Mouse (Mus musculus): ENCODE data around the gene Adamts14. TPM values are rescaled to one million over a fixed set of nuclear protein-coding genes. Genes with fewer than 3 reads are reported as not detected.

The Adamts14 gene
- polyA plus RNA-seq, 1 experiment from 2014 or later, result 1.8 TPM

GRCm38 (mm10) chr10:61305928-61306590 is 32.8 kb upstream of the Adamts14 start:
- H3K4me3 ChIP-seq (ENCODE audit: low read depth, low read length), result no peak overlapping the region
- TF ChIP-seq CTCF (IDR thresholded peaks at IDR 0.05; ENCODE audit: low read depth), result no peak
- H3K4me1 ChIP-seq (ENCODE audit: insufficient read depth), result no peaks in the 10 kb centered on the region
- no peak for ATAC-seq (ENCODE audit: insufficient read depth)
- no peaks in the 10 kb centered on the region for H3K27me3 ChIP-seq (ENCODE audit: insufficient read depth, low read length)
- H3K9ac ChIP-seq, result no peak overlapping the region
- H3K27ac ChIP-seq (ENCODE audit: low read depth), result no peak overlapping the region
- 76% methylated on average over 13 of the region's 13 CpGs for WGBS
- no peaks in the 10 kb centered on the region for H3K9me3 ChIP-seq (ENCODE audit: low read depth, low read length)
- no peak for DNase-seq
- no peak overlapping the region for H3K4me2 ChIP-seq
- no peaks in the 10 kb centered on the region for H3K36me3 ChIP-seq (ENCODE audit: insufficient read depth)

DNA sequence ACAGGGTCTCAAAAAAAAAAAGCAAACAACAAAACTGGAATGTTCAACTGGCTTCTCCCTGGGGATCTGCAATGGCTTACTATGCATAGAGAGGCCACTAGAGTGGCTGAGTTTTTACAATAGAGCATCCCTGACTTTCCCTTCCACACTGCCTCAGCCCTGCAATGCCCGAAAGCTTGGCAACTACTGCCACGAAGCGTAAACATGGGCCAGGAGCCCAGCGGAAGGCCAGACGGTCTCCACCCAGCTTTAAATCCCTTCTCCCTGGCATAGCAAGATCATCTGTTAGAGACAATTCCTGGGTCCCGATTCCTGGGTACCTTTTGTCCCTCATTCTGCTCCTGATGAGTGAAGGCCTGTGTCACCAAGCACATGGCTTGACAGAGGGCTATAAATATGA is 30.8 kb upstream of the Adamts14 start:
- Histone ChIP-seq H3K4me3 (ENCODE audit: low read depth, low read length) (no peak overlapping the region), H3K27me3 (ENCODE audit: insufficient read depth, low read length) (no peaks in the 10 kb centered on the region), H3K4me2 (no peak overlapping the region), H3K9me3 (ENCODE audit: low read depth, low read length) (no peaks in the 10 kb centered on the region), H3K36me3 (ENCODE audit: insufficient read depth) (no peaks in the 10 kb centered on the region), H3K9ac (no peak overlapping the region), H3K4me1 (ENCODE audit: insufficient read depth) (no peaks in the 10 kb centered on the region), H3K27ac (ENCODE audit: low read depth) (no peak overlapping the region)
- ATAC-seq (ENCODE audit: insufficient read depth) (no peak), DNase-seq (no peak)
- WGBS, result 74% methylated on average over 6 of the region's 6 CpGs
- TF ChIP-seq CTCF (IDR thresholded peaks at IDR 0.05; ENCODE audit: low read depth), result no peak

DNA sequence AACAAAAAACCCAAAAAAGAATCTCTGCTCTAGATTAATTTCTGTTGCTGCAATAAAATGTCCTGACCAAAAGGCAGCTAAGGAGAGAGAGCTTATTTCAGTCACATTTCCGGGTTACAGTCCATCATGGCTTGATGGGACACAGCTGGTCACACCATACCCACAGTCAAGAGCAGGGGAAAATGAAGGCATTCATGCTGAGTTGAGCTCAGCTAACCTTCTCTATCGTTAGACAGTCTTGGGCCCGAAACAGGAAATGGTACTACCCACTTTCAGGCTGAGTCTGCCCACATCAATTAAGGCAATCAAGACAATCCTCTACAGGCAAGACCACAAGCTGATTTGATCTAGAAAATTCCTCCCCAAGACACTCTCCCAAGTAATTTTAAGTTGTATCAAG is 27.8 kb upstream of the Adamts14 start:
- Histone ChIP-seq H3K36me3 (ENCODE audit: insufficient read depth) (no peaks in the 10 kb centered on the region), H3K4me1 (ENCODE audit: insufficient read depth) (no peaks in the 10 kb centered on the region), H3K9ac (no peak overlapping the region), H3K9me3 (ENCODE audit: low read depth, low read length) (no peaks in the 10 kb centered on the region), H3K4me3 (ENCODE audit: low read depth, low read length) (no peak overlapping the region), H3K27ac (ENCODE audit: low read depth) (no peak overlapping the region), H3K4me2 (no peak overlapping the region), H3K27me3 (ENCODE audit: insufficient read depth, low read length) (no peaks in the 10 kb centered on the region)
- ATAC-seq (ENCODE audit: insufficient read depth) (no peak), DNase-seq (peak; percentile 46)
- no peak for TF ChIP-seq CTCF (IDR thresholded peaks at IDR 0.05; ENCODE audit: low read depth)
- WGBS, result 63% methylated on average over 3 of the region's 3 CpGs

DNA sequence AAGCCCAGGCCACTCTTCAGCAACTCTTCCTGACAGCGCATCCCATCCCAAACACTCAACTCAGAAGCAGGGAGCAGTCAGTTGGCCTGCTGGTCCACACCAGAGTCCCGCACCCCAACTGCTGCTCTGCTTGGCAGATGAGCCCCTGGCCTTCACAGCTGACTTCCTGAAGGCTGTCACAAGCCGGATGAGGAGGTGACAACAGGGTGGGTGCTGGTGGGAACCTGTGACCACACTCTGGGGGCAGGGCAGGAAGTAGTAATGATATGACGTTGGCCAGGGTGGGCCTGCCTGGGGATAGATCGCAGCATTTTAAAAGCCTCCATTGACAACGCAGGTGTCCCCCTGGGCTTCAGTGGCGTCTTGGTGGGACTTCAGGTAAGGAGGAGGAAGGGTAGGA is 24.2 kb upstream of the Adamts14 start, which contains the start of gene Prf1:
Gene Prf1 (plus strand): TSS at position 357 of the 400 bp plus-strand sequence.
- Histone ChIP-seq H3K9ac (no peak within 1 kb of the TSS), H3K36me3 (ENCODE audit: insufficient read depth) (no peaks in the 10 kb centered on the region), H3K4me2 (no peak within 1 kb of the TSS), H3K9me3 (ENCODE audit: low read depth, low read length) (no peaks in the 10 kb centered on the region), H3K4me1 (ENCODE audit: insufficient read depth) (no peaks in the 10 kb centered on the region), H3K4me3 (ENCODE audit: low read depth, low read length) (no peak within 1 kb of the TSS), H3K27me3 (ENCODE audit: insufficient read depth, low read length) (no peaks in the 10 kb centered on the region), H3K27ac (ENCODE audit: low read depth) (no peak within 1 kb of the TSS)
- WGBS, result 69% methylated on average over 7 of the region's 7 CpGs
- DNase-seq, result no peak
- ATAC-seq (ENCODE audit: insufficient read depth), result no peak
- TF ChIP-seq CTCF (IDR thresholded peaks at IDR 0.05; ENCODE audit: low read depth), result no peak

DNA sequence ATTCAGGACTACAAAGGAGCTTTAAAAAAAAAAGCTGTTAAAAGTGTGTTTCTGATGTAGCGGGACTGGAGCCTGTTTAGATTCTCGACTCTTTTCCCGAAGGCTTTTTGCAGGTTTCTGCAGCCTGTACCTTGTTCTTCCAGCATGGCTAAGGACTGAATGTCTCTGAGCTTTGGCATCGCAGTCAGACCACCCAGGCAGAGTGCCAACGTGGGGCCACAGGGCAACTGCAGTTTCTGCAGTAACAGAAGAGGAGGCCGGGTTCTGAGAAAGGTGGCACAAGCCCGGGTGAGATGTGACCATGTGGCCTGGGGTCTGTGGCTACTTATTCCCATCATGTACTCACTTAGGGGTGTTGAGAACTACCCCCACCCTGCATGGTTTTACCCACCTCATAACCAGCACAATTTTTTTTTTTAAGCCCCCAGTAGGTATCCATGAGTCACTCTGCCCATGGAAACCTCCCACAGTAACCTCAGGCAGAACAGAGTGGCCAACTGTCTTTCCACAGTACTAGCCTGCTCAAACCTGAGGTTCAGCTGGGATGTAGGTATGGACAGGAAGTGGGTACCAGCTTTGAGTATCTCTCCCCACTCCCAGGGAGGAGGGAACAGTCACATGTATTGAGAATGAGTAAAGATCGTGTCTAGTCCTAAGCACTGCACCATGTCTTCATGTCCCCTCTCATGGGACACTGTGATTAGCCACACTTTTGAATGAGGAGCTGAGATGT is 23.6 kb upstream of the Adamts14 start:
- H3K4me1 ChIP-seq (ENCODE audit: insufficient read depth), result no peaks in the 10 kb centered on the region
- no peaks in the 10 kb centered on the region for H3K9me3 ChIP-seq (ENCODE audit: low read depth, low read length)
- WGBS, result 56% methylated on average over 8 of the region's 8 CpGs
- ATAC-seq (ENCODE audit: insufficient read depth) (no peak), DNase-seq (no peak)
- no peak overlapping the region for H3K9ac ChIP-seq
- H3K27ac ChIP-seq (ENCODE audit: low read depth), result no peak overlapping the region
- no peaks in the 10 kb centered on the region for H3K36me3 ChIP-seq (ENCODE audit: insufficient read depth)
- TF ChIP-seq CTCF (IDR thresholded peaks at IDR 0.05; ENCODE audit: low read depth), result no peak
- H3K27me3 ChIP-seq (ENCODE audit: insufficient read depth, low read length), result no peaks in the 10 kb centered on the region
- no peak overlapping the region for H3K4me2 ChIP-seq
- H3K4me3 ChIP-seq (ENCODE audit: low read depth, low read length), result no peak overlapping the region

- no peak for TF ChIP-seq CTCF (IDR thresholded peaks at IDR 0.05; ENCODE audit: low read depth)
- no peak for ATAC-seq (ENCODE audit: insufficient read depth)
Measured at GRCm38 (mm10) chr10:61294242-61294641, 21.0 kb upstream of the Adamts14 start.

GRCm38 (mm10) chr10:61290479-61290878 is 17.2 kb upstream of the Adamts14 start:
- Histone ChIP-seq H3K4me3 (ENCODE audit: low read depth, low read length) (no peak overlapping the region), H3K27ac (ENCODE audit: low read depth) (no peak overlapping the region), H3K9me3 (ENCODE audit: low read depth, low read length) (no peaks in the 10 kb centered on the region), H3K27me3 (ENCODE audit: insufficient read depth, low read length) (no peaks in the 10 kb centered on the region), H3K9ac (no peak overlapping the region), H3K4me1 (ENCODE audit: insufficient read depth) (peaks cover 3% of the 10 kb centered on the region), H3K4me2 (no peak overlapping the region), H3K36me3 (ENCODE audit: insufficient read depth) (no peaks in the 10 kb centered on the region)
- TF ChIP-seq CTCF (IDR thresholded peaks at IDR 0.05; ENCODE audit: low read depth), result no peak
- ATAC-seq (ENCODE audit: insufficient read depth) (no peak), DNase-seq (no peak)
- WGBS, result 80% methylated on average over 2 of the region's 2 CpGs

More at GRCm38 (mm10) chr10:61294242-61294641, 21.0 kb upstream of the Adamts14 start:
- Histone ChIP-seq H3K36me3 (ENCODE audit: insufficient read depth) (no peaks in the 10 kb centered on the region), H3K4me3 (ENCODE audit: low read depth, low read length) (no peak overlapping the region), H3K9ac (no peak overlapping the region), H3K27me3 (ENCODE audit: insufficient read depth, low read length) (no peaks in the 10 kb centered on the region), H3K4me2 (no peak overlapping the region), H3K9me3 (ENCODE audit: low read depth, low read length) (no peaks in the 10 kb centered on the region), H3K27ac (ENCODE audit: low read depth) (no peak overlapping the region), H3K4me1 (ENCODE audit: insufficient read depth) (no peaks in the 10 kb centered on the region)
- no peak for DNase-seq
- 64% methylated on average over 8 of the region's 8 CpGs for WGBS
